Mouse (Mus musculus): ENCODE data around the gene Nudt4. TPM values are rescaled to one million over a fixed set of nuclear protein-coding genes. Genes with fewer than 3 reads are reported as not detected.

Nudt4 gene
- total and polyA plus RNA-seq, 3 experiments = 23.7 to 67.4 (median 39.2) TPM

GRCm38 (mm10) chr10:95563851-95564845, at the start of gene Nudt4 (continued):
- TF ChIP-seq CHD1 (IDR thresholded peaks at IDR 0.05; ENCODE audit: low read depth, low read length) = no peak
- no peak for TF ChIP-seq JUN (IDR thresholded peaks at IDR 0.05; ENCODE audit: insufficient read depth, low read depth, low read length)

- Histone ChIP-seq H3K27me3 (replicated peaks) (no peaks in the 10 kb centered on the region), H3K9ac (ENCODE audit: insufficient read depth, low read depth) (no peak overlapping the region), H3K79me2 (replicated peaks; ENCODE audit: control insufficient read depth, extremely low read depth, insufficient read depth, poor library complexity, severe bottlenecking) (no peaks in the 10 kb centered on the region), H3K4me3 (replicated peaks in 1 of 3; ENCODE audit: low read depth in 2 of 3, low read length in 2 of 3, poor library complexity in 1 of 3) (no peak overlapping the region), H3K4me1 (ENCODE audit: control insufficient read depth in 1 of 2, insufficient read depth in 2 of 2) (peaks cover 0 to 3% of the 10 kb centered on the region in 2 experiments; a peak in 1 of 4 replicates), H3K4me2 (ENCODE audit: insufficient read depth, low read depth, poor library complexity, severe bottlenecking) (no peak overlapping the region), H3K9me3 (replicated peaks; ENCODE audit: low read length) (no peaks in the 10 kb centered on the region), H3K36me3 (replicated peaks in 1 of 2; ENCODE audit: control insufficient read depth in 1 of 2, insufficient read depth in 1 of 2, low read length in 1 of 2) (no peaks in the 10 kb centered on the region), H3K27ac (ENCODE audit: insufficient read depth, low read depth) (no peak overlapping the region)
- dilution Hi-C loops (cut with MboI; ENCODE audit: extremely low pct_ligation_motif_present, extremely low pct_unique_long_range_greater_than_20kb, low sequenced_read_pairs) = no loop called here
- DNase-seq (ENCODE audit: extremely low read depth) = no peak
- no peak for TF ChIP-seq SIN3A (IDR thresholded peaks at IDR 0.05; ENCODE audit: low read length)
- no peak for TF ChIP-seq NELFE (IDR thresholded peaks at IDR 0.05; ENCODE audit: low read depth, low read length)
- no peak for TF ChIP-seq ELF1 (IDR thresholded peaks at IDR 0.05; ENCODE audit: low read depth, low read length)
- TF ChIP-seq E2F4 (IDR thresholded peaks at IDR 0.05; ENCODE audit: insufficient replicate concordance, low read depth, low read length) = no peak
- TF ChIP-seq EP300 (IDR thresholded peaks at IDR 0.05; ENCODE audit: low read length) = no peak
- TF ChIP-seq CTCF (conservative IDR thresholded peaks at IDR 0.05 in 1 of 2, IDR thresholded peaks at IDR 0.05 in 1 of 2; ENCODE audit: low read depth in 2 of 2, low read length in 2 of 2) = no peak
- no peak for TF ChIP-seq TCF12 (IDR thresholded peaks at IDR 0.05; ENCODE audit: low read depth, low read length)
- TF ChIP-seq JUND (conservative IDR thresholded peaks at IDR 0.05; ENCODE audit: low read depth, low read length) = no peak
- TF ChIP-seq NRF1 (IDR thresholded peaks at IDR 0.05; ENCODE audit: low read depth, low read length) = no peak
- TF ChIP-seq RCOR1 (conservative IDR thresholded peaks at IDR 0.05; ENCODE audit: low read depth, low read length) = no peak
- TF ChIP-seq PAX5 (IDR thresholded peaks at IDR 0.05; ENCODE audit: low read length) = no peak
- TF ChIP-seq MEF2A (IDR thresholded peaks at IDR 0.05; ENCODE audit: borderline replicate concordance, low read depth, low read length) = no peak
- no peak for TF ChIP-seq KAT2A (IDR thresholded peaks at IDR 0.05; ENCODE audit: insufficient replicate concordance, low read length)
- no peak for TF ChIP-seq POLR2A (IDR thresholded peaks at IDR 0.05; ENCODE audit: low read depth, low read length)
- no peak for TF ChIP-seq IRF4 (IDR thresholded peaks at IDR 0.05; ENCODE audit: low read depth, low read length)
- TF ChIP-seq USF2 (conservative IDR thresholded peaks at IDR 0.05; ENCODE audit: low read depth, low read length) = no peak
- in situ Hi-C loops (cut with MboI; ENCODE audit: low pct_ligation_motif_present, low pct_unique_long_range_greater_than_20kb, low sequenced_read_pairs) = no loop called here
These were observed 47.4 kb upstream of the Nudt4 start for GRCm38 (mm10) chr10:95611331-95611721.
